Mouse (Mus musculus) liver, embryonic 15.5 days (tissue): ENCODE results near the gene Crb3. TPM values are rescaled to one million over a fixed set of nuclear protein-coding genes. Genes with fewer than 3 reads are reported as not detected.

Experiments
- ATAC-seq: fragments of 200-750 bp; cut with Nextera tagmentation; 2 replicates; pipeline ENCODE4 v1.8.0; 2017; ENCODE audit warnings: moderate number of reproducible peaks, mild to moderate bottlenecking, moderate library complexity; ENCODE audit not compliant: insufficient read depth
- H3K27ac ChIP-seq: fragments of 300-500 bp; sonication (generic); replicated peaks from 2 replicates; pipeline ENCODE4 v1.5.1; 2015; ENCODE audit warnings: mild to moderate bottlenecking, inconsistent platforms
- H3K27me3 ChIP-seq: fragments of 300-500 bp; sonication (generic); 2 replicates; pipeline ENCODE4 v1.6.1; 2015; ENCODE audit warnings: mild to moderate bottlenecking, inconsistent platforms
- H3K36me3 ChIP-seq: fragments of 300-500 bp; sonication (generic); replicated peaks from 2 replicates; pipeline ENCODE4 v1.6.1; 2015; ENCODE audit warnings: moderate library complexity, mild to moderate bottlenecking, inconsistent platforms
- H3K4me1 ChIP-seq: fragments of 300-500 bp; sonication (generic); replicated peaks from 2 replicates; pipeline ENCODE4 v1.6.1; 2015; ENCODE audit warnings: inconsistent platforms
- H3K4me2 ChIP-seq: fragments of 300-500 bp; sonication (generic); 2 replicates; pipeline ENCODE4 v1.6.1; 2015; ENCODE audit warnings: moderate library complexity, mild to moderate bottlenecking, inconsistent platforms
- H3K4me3 ChIP-seq: fragments of 300-500 bp; sonication (generic); replicated peaks from 2 replicates; pipeline ENCODE4 v1.5.1; 2015; ENCODE audit warnings: mild to moderate bottlenecking, inconsistent platforms
- H3K9ac ChIP-seq: fragments of 300-500 bp; sonication (generic); 2 replicates; pipeline ENCODE4 v1.6.1; 2015; ENCODE audit warnings: moderate library complexity, mild to moderate bottlenecking, inconsistent platforms
- H3K9me3 ChIP-seq: fragments of 300-500 bp; sonication (generic); replicated peaks from 2 replicates; pipeline ENCODE4 v1.6.1; 2016; ENCODE audit warnings: inconsistent platforms
- WGBS: fragments of 180-500 bp; shearing (Covaris S2); methylation state at CpG from one replicate; pipeline ENCODE4 v1.1.7; 2015; ENCODE audit warnings: mixed read lengths; ENCODE audit not compliant: insufficient replicate concordance; 5-methylcytosine and 5-hydroxymethylcytosine counted together
- polyA plus RNA-seq: library from polyadenylated mRNA; unstranded; fragments of >200 nt; fragmentation: Nextera tagmentation; extraction: Ambion mirVana; gene quantifications from 2 replicates; pipeline ENCODE4 v1.2.1, GENCODE M21; 2015

Gene Crb3
- polyA plus RNA-seq, 1 experiment from 2014 or later = 11.2 TPM

GRCm38 (mm10) chr17:57087049-57087832 is 28.3 kb downstream of the Crb3 start, which contains the start of gene Tubb4a:
Gene Tubb4a (minus strand): TSS chr17:57087782.
- WGBS = 5% methylated on average over 31 of the region's 31 CpGs

GRCm38 (mm10) chr17:57094222-57094621 is 35.3 kb downstream of the Crb3 start:
- H3K4me1 ChIP-seq = peaks cover 10% of the 10 kb centered on the region
- no peak overlapping the region for H3K4me3 ChIP-seq
- no peak for ATAC-seq
- no peaks in the 10 kb centered on the region for H3K36me3 ChIP-seq
- no peak overlapping the region for H3K27ac ChIP-seq
- 50% methylated on average over 3 of the region's 3 CpGs for WGBS
- H3K9ac ChIP-seq = no peak overlapping the region
- no peak overlapping the region for H3K4me2 ChIP-seq
- H3K9me3 ChIP-seq = no peaks in the 10 kb centered on the region
- peaks cover 4% of the 10 kb centered on the region; the same call in 1 of the 2 replicates for H3K27me3 ChIP-seq

More at GRCm38 (mm10) chr17:57087049-57087832, 28.3 kb downstream of the Crb3 start, which contains the start of gene Tubb4a:
- Histone ChIP-seq H3K27me3 (peaks cover 30% of the 10 kb centered on the region), H3K9ac (no peak within 1 kb of the TSS), H3K4me2 (peak within 1 kb of the TSS; percentile 30; the same call in 1 of the 2 replicates), H3K36me3 (no peaks in the 10 kb centered on the region), H3K4me3 (0 out of 2 replicates have a peak within 1 kb of the TSS, but pooled peaks have one; percentile 7), H3K27ac (no peak within 1 kb of the TSS), H3K4me1 (peaks cover 5% of the 10 kb centered on the region; the same call in 1 of the 2 replicates), H3K9me3 (no peaks in the 10 kb centered on the region)
- no peak for ATAC-seq

- peak; percentile 51 for ATAC-seq
- 6% methylated on average over 18 of the region's 19 CpGs for WGBS
- Histone ChIP-seq H3K27ac (no peak overlapping the region), H3K9ac (no peak overlapping the region), H3K36me3 (no peaks in the 10 kb centered on the region), H3K4me3 (peak overlapping the region; percentile 17; the same call in 1 of the 2 replicates), H3K27me3 (peaks cover 4% of the 10 kb centered on the region; the same call in 1 of the 2 replicates), H3K4me1 (peaks cover 12% of the 10 kb centered on the region), H3K9me3 (no peaks in the 10 kb centered on the region), H3K4me2 (peak overlapping the region; percentile 44)
Measured at GRCm38 (mm10) chr17:57095855-57096622, 37.1 kb downstream of the Crb3 start.

- H3K9ac ChIP-seq = no peak overlapping the region
- H3K4me3 ChIP-seq = peak overlapping the region; percentile 17; the same call in 1 of the 2 replicates
Measured at GRCm38 (mm10) chr17:57096623-57096920, 37.7 kb downstream of the Crb3 start.

GRCm38 (mm10) chr17:57098321-57098720 is 39.4 kb downstream of the Crb3 start:
- H3K4me3 ChIP-seq = no peak overlapping the region
- H3K4me1 ChIP-seq = peaks cover 12% of the 10 kb centered on the region
- no peak overlapping the region for H3K27ac ChIP-seq
- no peak overlapping the region for H3K9ac ChIP-seq
- H3K27me3 ChIP-seq = peaks cover 4% of the 10 kb centered on the region; the same call in 1 of the 2 replicates
- no peaks in the 10 kb centered on the region for H3K9me3 ChIP-seq
- no peak overlapping the region for H3K4me2 ChIP-seq
- no peaks in the 10 kb centered on the region for H3K36me3 ChIP-seq
- ATAC-seq = no peak
- 41% methylated on average over 5 of the region's 5 CpGs for WGBS

More at GRCm38 (mm10) chr17:57096623-57096920, 37.7 kb downstream of the Crb3 start:
- Histone ChIP-seq H3K27ac (no peak overlapping the region), H3K9me3 (no peaks in the 10 kb centered on the region), H3K36me3 (no peaks in the 10 kb centered on the region), H3K4me2 (peak overlapping the region; percentile 44), H3K27me3 (peaks cover 4% of the 10 kb centered on the region; the same call in 1 of the 2 replicates), H3K4me1 (peaks cover 12% of the 10 kb centered on the region)
- 0% methylated on average over 11 of the region's 11 CpGs for WGBS
- ATAC-seq = peak; percentile 67

- Histone ChIP-seq H3K9me3 (no peaks in the 10 kb centered on the region), H3K9ac (no peak overlapping the region), H3K4me2 (peak overlapping the region; percentile 23; the same call in 1 of the 2 replicates), H3K27ac (no peak overlapping the region), H3K4me3 (no peak overlapping the region), H3K4me1 (peaks cover 12% of the 10 kb centered on the region), H3K36me3 (no peaks in the 10 kb centered on the region), H3K27me3 (peaks cover 16% of the 10 kb centered on the region)
- ATAC-seq = peak; percentile 40; the same call in 1 of the 2 replicates
- 5% methylated on average over 10 of the region's 10 CpGs for WGBS
Measured at GRCm38 (mm10) chr17:57099629-57100325, 40.9 kb downstream of the Crb3 start.

GRCm38 (mm10) chr17:57102276-57102675 is 43.4 kb downstream of the Crb3 start:
- Histone ChIP-seq H3K4me2 (no peak overlapping the region), H3K27ac (no peak overlapping the region), H3K4me3 (no peak overlapping the region), H3K9me3 (no peaks in the 10 kb centered on the region), H3K4me1 (peaks cover 13% of the 10 kb centered on the region), H3K36me3 (no peaks in the 10 kb centered on the region), H3K9ac (no peak overlapping the region), H3K27me3 (peaks cover 37% of the 10 kb centered on the region)
- ATAC-seq = no peak
- 52% methylated on average over 2 of the region's 2 CpGs for WGBS

- no peak overlapping the region for H3K9ac ChIP-seq
- H3K4me2 ChIP-seq = peak overlapping the region; percentile 74
- no peaks in the 10 kb centered on the region for H3K36me3 ChIP-seq
- H3K27ac ChIP-seq = no peak overlapping the region
- 28% methylated on average over 4 of the region's 4 CpGs for WGBS
- H3K9me3 ChIP-seq = no peaks in the 10 kb centered on the region
- H3K4me1 ChIP-seq = peaks cover 10% of the 10 kb centered on the region
- ATAC-seq = no peak
- H3K27me3 ChIP-seq = peaks cover 43% of the 10 kb centered on the region
- peak overlapping the region; percentile 53 for H3K4me3 ChIP-seq
Measured at GRCm38 (mm10) chr17:57104496-57104895, 45.6 kb downstream of the Crb3 start.

- H3K36me3 ChIP-seq = no peaks in the 10 kb centered on the region
- peaks cover 45% of the 10 kb centered on the region for H3K27me3 ChIP-seq
- peaks cover 10% of the 10 kb centered on the region for H3K4me1 ChIP-seq
- ATAC-seq = 0 out of 2 replicates have a peak, but pooled peaks have one; percentile 42
- no peak within 1 kb of the TSS for H3K27ac ChIP-seq
- H3K9me3 ChIP-seq = no peaks in the 10 kb centered on the region
- no peak within 1 kb of the TSS for H3K9ac ChIP-seq
- peak within 1 kb of the TSS; percentile 74 for H3K4me2 ChIP-seq
- peak within 1 kb of the TSS; percentile 53 for H3K4me3 ChIP-seq
- 1% methylated on average over 60 of the region's 61 CpGs for WGBS
Measured at GRCm38 (mm10) chr17:57105181-57106034, 46.5 kb downstream of the Crb3 start, which contains the start of gene Tnfsf9. Gene Tnfsf9 (plus strand): TSS chr17:57105325.

GRCm38 (mm10) chr17:57106035-57106368 is 47.1 kb downstream of the Crb3 start:
- Histone ChIP-seq H3K9me3 (no peaks in the 10 kb centered on the region), H3K27me3 (peaks cover 45% of the 10 kb centered on the region), H3K4me1 (peaks cover 10% of the 10 kb centered on the region), H3K9ac (no peak overlapping the region), H3K27ac (no peak overlapping the region), H3K36me3 (no peaks in the 10 kb centered on the region), H3K4me2 (peak overlapping the region; percentile 74), H3K4me3 (peak overlapping the region; percentile 53)
- no peak for ATAC-seq
- WGBS = 19% methylated on average over 9 of the region's 9 CpGs
